Mouse (Mus musculus): Measurements from ENCODE around the gene Calm1.

Calm1 gene

GRCm38 (mm10) chr12:100223531-100223930 lies 24.3 kb downstream of the Calm1 start:
- no peak for DNase-seq (ENCODE audit: low spot score)

GRCm38 (mm10) chr12:100225196-100225595 lies 26.0 kb downstream of the Calm1 start:
- no peak for DNase-seq (ENCODE audit: low spot score)

GRCm38 (mm10) chr12:100226073-100226472 lies 26.8 kb downstream of the Calm1 start:
- no peak for DNase-seq (ENCODE audit: low spot score)

GRCm38 (mm10) chr12:100226621-100227020 lies 27.4 kb downstream of the Calm1 start:
- no peak for DNase-seq (ENCODE audit: low spot score)

GRCm38 (mm10) chr12:100228041-100228725 lies 28.9 kb downstream of the Calm1 start:
- DNase-seq (ENCODE audit: low spot score), result no peak

- DNase-seq (ENCODE audit: low spot score), result no peak
These were observed 35.0 kb downstream of the Calm1 start for GRCm38 (mm10) chr12:100234201-100234600.

- no peak for DNase-seq (ENCODE audit: low spot score)
These were observed 35.7 kb downstream of the Calm1 start for GRCm38 (mm10) chr12:100234919-100235318.

GRCm38 (mm10) chr12:100235423-100235822 lies 36.2 kb downstream of the Calm1 start:
- no peak for DNase-seq (ENCODE audit: low spot score)

- DNase-seq (ENCODE audit: low spot score), result no peak
These were observed 40.2 kb downstream of the Calm1 start for GRCm38 (mm10) chr12:100239404-100239803.

- DNase-seq (ENCODE audit: low spot score), result no peak
These were observed 40.6 kb downstream of the Calm1 start for GRCm38 (mm10) chr12:100239807-100240206.

GRCm38 (mm10) chr12:100241911-100242796 lies 42.9 kb downstream of the Calm1 start:
- peak; percentile 80 for DNase-seq (ENCODE audit: low spot score)

GRCm38 (mm10) chr12:100244580-100244979 lies 45.3 kb downstream of the Calm1 start:
- DNase-seq (ENCODE audit: low spot score), result no peak

- no peak for DNase-seq (ENCODE audit: low spot score)
These were observed 49.9 kb downstream of the Calm1 start for GRCm38 (mm10) chr12:100249170-100249569.

GRCm38 (mm10) chr12:100254471-100254870 lies 55.2 kb downstream of the Calm1 start:
- no peak for DNase-seq (ENCODE audit: low spot score)

- DNase-seq (ENCODE audit: low spot score), result no peak
These were observed 56.3 kb downstream of the Calm1 start for GRCm38 (mm10) chr12:100255441-100255949.

- no peak for DNase-seq (ENCODE audit: low spot score)
These were observed 58.5 kb downstream of the Calm1 start for GRCm38 (mm10) chr12:100257779-100258178.

Data from layer of hippocampus, adult 11-12 months (tissue).